ENCODE assay signal across 17 mouse cellular contexts in genomic region chr7:79545066-79545400, GRCm38 (mm10).
DNase-seq lines count a peak whose midpoint lies in the region; ATAC-seq lines count a peak whose summit lies in the region.
"Had no signal": no experiment of that assay in that cellular context is flagged by ENCODE, and none has a peak within 500 bp of the region (broad histone marks: within the 10 kb centered on the region; RNA-seq: fewer than 3 reads in every experiment).

No protein-coding gene starts in this region.

- peak overlapping the region; percentile 66 for H3K4me2 ChIP-seq in forebrain, embryonic 13.5 days
- H3K4me2 ChIP-seq in hindbrain, embryonic 14.5 days (replicated peaks), result peak overlapping the region; percentile 66
- peak overlapping the region; percentile 71; the same call in 1 of the 2 replicates for H3K4me2 ChIP-seq in midbrain, embryonic 16.5 days (ENCODE audit: low read length)
- H3K4me2 ChIP-seq: limb, embryonic 15.5 days; lung, embryonic 14.5 days had no signal

- DNase-seq in forebrain, embryonic 10.5 days (ENCODE audit: extremely low spot score, low spot score), result no peak
- no peak for DNase-seq in hindbrain, embryonic 14.5 days (ENCODE audit: low spot score)
- DNase-seq in lung, postnatal 10 days, result no peak
- DNase-seq in layer of hippocampus, adult 11-12 months (ENCODE audit: low spot score), result no peak
- DNase-seq in right cerebral cortex, postnatal 36 days (ENCODE audit: low spot score in 2 of 2), result no peak
- DNase-seq: adrenal gland, adult 2 months; cerebellum, adult 18-20 months; gastrocnemius, postnatal 36 days; kidney, adult 8-10 months; lung, embryonic 14.5 days; right cerebral cortex, postnatal 25 days; thymus, adult 18-20 months had no signal

- ATAC-seq in forebrain, embryonic 13.5 days, result no peak
- no peak for ATAC-seq in hindbrain, embryonic 14.5 days (ENCODE audit: low FRiP score)
- no peak for ATAC-seq in midbrain, embryonic 16.5 days

- WGBS in forebrain, embryonic 10.5 days, result 5% methylated on average over 7 of the region's 7 CpGs
- 6% methylated on average over 7 of the region's 7 CpGs for WGBS in forebrain, embryonic 13.5 days
- 7% methylated on average over 7 of the region's 7 CpGs for WGBS in hindbrain, embryonic 14.5 days
- 7% methylated on average over 7 of the region's 7 CpGs for WGBS in midbrain, embryonic 16.5 days

- H3K27me3 ChIP-seq in forebrain, embryonic 10.5 days (ENCODE audit: poor library complexity, severe bottlenecking), result peaks cover 100% of the 10 kb centered on the region
- H3K27me3 ChIP-seq in forebrain, embryonic 13.5 days, result no peaks in the 10 kb centered on the region
- H3K27me3 ChIP-seq in hindbrain, embryonic 14.5 days (ENCODE audit: control insufficient read depth, insufficient read depth, low read length), result peaks cover 32% of the 10 kb centered on the region
- H3K27me3 ChIP-seq in midbrain, embryonic 16.5 days (ENCODE audit: control insufficient read depth, insufficient read depth, low read depth, low read length), result peaks cover 31% of the 10 kb centered on the region

- H3K4me1 ChIP-seq in forebrain, embryonic 10.5 days, result peaks cover 81% of the 10 kb centered on the region
- peaks cover 94% of the 10 kb centered on the region for H3K4me1 ChIP-seq in forebrain, embryonic 13.5 days
- H3K4me1 ChIP-seq in hindbrain, embryonic 14.5 days (replicated peaks; ENCODE audit: control insufficient read depth, insufficient read depth, low read length), result peaks cover 38% of the 10 kb centered on the region
- H3K4me1 ChIP-seq in midbrain, embryonic 16.5 days (ENCODE audit: control insufficient read depth, insufficient read depth, low read length), result peaks cover 17% of the 10 kb centered on the region

- no peaks in the 10 kb centered on the region for H3K36me3 ChIP-seq in forebrain, embryonic 10.5 days (replicated peaks)
- no peaks in the 10 kb centered on the region for H3K36me3 ChIP-seq in forebrain, embryonic 13.5 days (ENCODE audit: poor library complexity, severe bottlenecking)
- no peaks in the 10 kb centered on the region for H3K36me3 ChIP-seq in hindbrain, embryonic 14.5 days (replicated peaks; ENCODE audit: control insufficient read depth, insufficient read depth)
- H3K36me3 ChIP-seq in midbrain, embryonic 16.5 days (ENCODE audit: control insufficient read depth, insufficient read depth, low read length), result no peaks in the 10 kb centered on the region
- H3K36me3 ChIP-seq: G1E; limb, embryonic 15.5 days had no signal

- peak overlapping the region; percentile 80 for H3K9ac ChIP-seq in forebrain, embryonic 13.5 days
- peak overlapping the region; percentile 62 for H3K9ac ChIP-seq in hindbrain, embryonic 14.5 days
- no peak overlapping the region; the same call in 1 of the 2 replicates for H3K9ac ChIP-seq in midbrain, embryonic 16.5 days (ENCODE audit: low read depth, low read length)
- H3K9ac ChIP-seq: limb, embryonic 15.5 days; lung, embryonic 14.5 days had no signal

- H3K27ac ChIP-seq in forebrain, embryonic 10.5 days, result peak overlapping the region; percentile 96
- H3K27ac ChIP-seq in forebrain, embryonic 13.5 days, result peak overlapping the region; percentile 98
- peak overlapping the region; percentile 85 for H3K27ac ChIP-seq in hindbrain, embryonic 14.5 days
- H3K27ac ChIP-seq in midbrain, embryonic 16.5 days (ENCODE audit: low read length), result peak overlapping the region; percentile 28; the same call in 1 of the 2 replicates
- H3K27ac ChIP-seq: limb, embryonic 15.5 days had no signal

- H3K9me3 ChIP-seq in forebrain, embryonic 10.5 days, result no peaks in the 10 kb centered on the region
- H3K9me3 ChIP-seq in forebrain, embryonic 13.5 days (replicated peaks), result no peaks in the 10 kb centered on the region
- no peaks in the 10 kb centered on the region for H3K9me3 ChIP-seq in hindbrain, embryonic 14.5 days (ENCODE audit: control insufficient read depth, low read length)
- no peaks in the 10 kb centered on the region for H3K9me3 ChIP-seq in midbrain, embryonic 16.5 days (replicated peaks; ENCODE audit: control insufficient read depth, low read length, poor library complexity, severe bottlenecking)
- H3K9me3 ChIP-seq: G1E; limb, embryonic 15.5 days had no signal

- peak overlapping the region; percentile 46; the same call in 1 of the 2 replicates for H3K4me3 ChIP-seq in forebrain, embryonic 10.5 days
- peak overlapping the region; percentile 31 for H3K4me3 ChIP-seq in forebrain, embryonic 13.5 days
- no peak overlapping the region for H3K4me3 ChIP-seq in hindbrain, embryonic 14.5 days (replicated peaks; ENCODE audit: low read length)
- H3K4me3 ChIP-seq in midbrain, embryonic 16.5 days (ENCODE audit: low read depth, low read length), result no peak overlapping the region
- H3K4me3 ChIP-seq: limb, embryonic 15.5 days; myocyte had no signal

Comparison
In these comparisons a context has a peak if more than half of its experiments do, and no peak if none do; other contexts are left out.
1. H3K27ac ChIP-seq: peak in every context shown above with its lines; median percentile 98 in forebrain, embryonic 13.5 days; 96 in forebrain, embryonic 10.5 days; 85 in hindbrain, embryonic 14.5 days; 28 in midbrain, embryonic 16.5 days.
2. H3K4me3 ChIP-seq: peak in forebrain, embryonic 10.5 days (single experiment) and forebrain, embryonic 13.5 days (single experiment); none in hindbrain, embryonic 14.5 days (single experiment) and midbrain, embryonic 16.5 days (single experiment).
3. Peak in every context shown above with its lines, with median percentiles within 50 percentile points of each other: H3K4me2 ChIP-seq.